Mouse (Mus musculus): ENCODE data around the gene Slc25a44.
A peak's percentile ranks its signal among the peaks of the same experiment; 100 is the strongest.

Slc25a44 gene

DNA sequence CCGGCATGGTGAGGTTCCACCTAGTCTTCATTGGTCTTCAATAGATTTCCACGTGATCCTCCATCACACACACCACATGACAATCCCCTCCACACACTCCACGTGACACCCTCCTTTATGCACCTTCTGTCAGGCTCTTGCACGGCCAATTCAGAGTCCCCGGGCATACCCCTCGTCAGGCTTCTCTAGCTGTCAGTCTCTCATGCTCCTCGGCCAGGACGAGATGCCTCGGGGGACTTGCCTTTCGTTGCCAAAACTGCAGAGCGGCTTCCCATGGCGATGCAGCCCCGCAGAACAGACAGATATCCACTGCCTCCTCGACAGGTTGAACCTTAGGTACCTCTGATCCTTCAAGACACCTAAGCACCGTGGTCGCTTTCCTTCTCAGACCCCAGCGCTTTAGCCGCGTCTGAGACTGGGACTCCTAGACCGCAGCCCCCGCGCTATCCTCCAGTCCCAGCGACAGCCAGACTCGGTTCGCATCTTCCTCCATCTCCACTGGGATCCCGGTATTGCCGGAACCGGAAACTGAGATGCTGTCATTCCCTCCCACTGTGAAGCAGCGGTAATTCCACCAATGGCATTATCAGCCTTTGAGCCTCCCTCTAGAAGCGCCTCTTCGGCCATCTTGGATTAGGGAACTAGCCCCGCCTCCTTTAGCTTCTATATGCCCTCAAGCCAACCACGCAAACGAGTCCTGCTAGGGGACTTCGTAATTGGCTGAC is at the start of gene Slc25a44:
Slc25a44 (minus strand) TSS at position 535 of the 725 bp plus-strand sequence.
- DNase-seq (ENCODE audit: extremely low read depth, low read depth) = peak; percentile 100

DNA sequence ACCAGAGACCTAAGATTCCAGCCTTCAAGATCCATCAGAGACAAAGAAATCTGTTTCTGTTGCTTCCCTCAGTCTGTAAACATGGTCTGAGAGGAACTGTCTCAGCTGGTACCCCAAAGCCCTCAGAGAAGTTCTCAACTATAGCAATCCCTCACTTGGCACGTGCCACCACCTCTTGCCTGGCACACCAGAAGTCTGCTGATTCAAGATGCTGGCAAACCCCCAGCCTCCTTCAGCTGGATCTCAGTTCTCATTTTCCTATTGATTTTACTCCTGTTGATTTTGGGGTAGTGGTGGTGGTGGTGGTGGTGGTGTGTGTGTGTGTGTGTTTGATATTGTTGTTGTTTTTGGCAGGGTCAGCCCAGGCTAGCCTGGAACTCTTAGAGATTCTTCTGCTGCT is 48.6 kb upstream of the Slc25a44 start:
- no peak for DNase-seq (ENCODE audit: extremely low read depth, low read depth)

DNA sequence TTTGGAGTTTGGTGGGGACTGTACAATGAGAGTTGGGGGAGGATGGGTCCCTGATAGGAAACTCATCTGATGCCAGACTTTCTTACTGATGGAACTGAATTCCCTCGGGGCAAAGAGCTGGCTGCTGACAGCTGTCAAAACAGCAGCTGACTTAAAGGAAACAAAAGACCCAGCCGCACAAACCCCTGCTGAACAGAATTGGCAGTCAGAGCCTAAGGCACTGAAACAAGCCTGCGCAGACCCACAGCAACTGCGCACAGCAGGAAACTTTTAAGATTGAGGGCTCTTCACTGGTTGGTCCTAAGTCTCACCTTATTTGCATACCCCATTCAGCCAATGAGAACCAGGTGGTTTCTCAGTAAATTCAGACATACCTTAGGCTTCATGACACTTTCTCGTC is 48.1 kb upstream of the Slc25a44 start:
- DNase-seq (ENCODE audit: extremely low read depth, low read depth) = no peak

DNA sequence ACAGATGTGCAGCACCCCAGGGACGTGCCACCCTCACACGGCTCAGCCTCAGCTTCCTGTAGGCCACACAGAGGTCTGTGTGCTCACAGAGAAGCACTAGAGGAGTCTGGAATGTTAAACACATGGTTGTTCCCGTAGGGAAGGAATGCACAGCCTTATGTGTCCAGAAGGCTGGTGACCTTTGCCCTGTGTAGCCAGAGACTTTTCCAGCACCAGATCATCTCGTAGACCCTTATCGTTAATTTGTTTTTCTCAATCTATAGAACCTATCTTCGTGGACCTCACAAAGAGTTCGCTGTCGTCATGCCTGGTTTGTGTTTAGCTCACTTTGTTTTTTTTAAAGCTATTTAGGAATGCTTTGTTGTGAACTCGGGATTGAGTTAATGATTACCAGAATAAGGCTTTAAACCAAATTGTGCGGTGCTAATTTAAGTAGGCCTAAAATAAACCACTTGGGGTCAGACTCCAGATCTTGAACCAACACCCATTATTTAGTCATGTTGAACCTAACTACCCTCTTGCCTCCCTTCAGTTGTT is 46.1 kb upstream of the Slc25a44 start:
- DNase-seq (ENCODE audit: extremely low read depth, low read depth) = no peak

DNA sequence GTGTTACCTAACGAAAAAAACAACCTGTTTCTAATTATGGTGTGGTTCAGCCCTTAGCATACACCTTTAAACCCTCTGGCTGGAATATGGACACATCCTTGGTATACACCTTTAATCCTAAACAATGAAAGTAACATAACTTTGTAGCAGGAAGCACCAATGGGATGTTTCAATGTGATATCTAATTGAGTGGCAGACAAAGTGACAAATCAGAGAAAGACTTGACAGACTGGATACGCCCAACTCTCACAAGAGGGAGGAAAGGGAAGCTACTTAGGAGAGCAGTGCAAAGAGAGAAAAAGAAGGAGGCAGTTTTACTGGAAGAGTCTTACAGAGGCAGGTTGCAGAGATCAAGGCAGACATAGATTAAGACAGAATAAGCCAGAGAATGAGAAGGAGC is 44.5 kb upstream of the Slc25a44 start:
- DNase-seq (ENCODE audit: extremely low read depth, low read depth) = no peak

DNA sequence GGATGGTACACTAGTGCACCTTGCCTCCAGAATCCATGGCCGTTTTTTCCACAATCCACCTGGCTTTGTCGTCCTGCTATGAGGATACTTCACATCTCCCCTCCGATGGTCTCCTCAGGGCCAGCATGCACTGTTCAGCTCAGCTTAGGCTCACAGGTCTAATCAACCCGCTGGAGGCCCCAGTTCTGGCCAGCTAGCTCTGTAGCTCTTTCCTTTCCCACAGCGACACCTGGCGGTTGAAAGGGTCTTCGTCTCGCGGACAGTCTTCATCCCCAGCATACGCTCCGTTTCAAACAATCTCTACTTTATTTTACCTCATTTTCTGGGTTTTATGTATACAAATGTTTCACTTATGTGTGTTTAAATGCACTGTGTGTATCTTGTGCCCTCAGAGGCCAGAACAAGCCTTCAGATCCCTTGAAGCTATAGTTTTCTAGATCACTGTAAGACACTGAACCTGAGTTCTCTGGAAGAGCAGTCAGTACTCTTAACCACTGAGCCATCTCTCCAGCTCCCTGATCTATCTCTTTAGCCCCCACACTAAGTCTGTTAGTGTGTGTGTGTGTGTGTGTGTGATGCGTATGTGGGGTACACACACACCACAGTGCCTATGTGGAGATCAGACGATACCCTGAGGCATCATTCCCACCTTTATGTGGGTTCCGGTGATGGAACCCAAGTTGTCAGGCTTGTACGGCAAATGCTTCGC is 42.3 kb upstream of the Slc25a44 start:
- peak; percentile 79 for DNase-seq (ENCODE audit: extremely low read depth, low read depth)

DNA sequence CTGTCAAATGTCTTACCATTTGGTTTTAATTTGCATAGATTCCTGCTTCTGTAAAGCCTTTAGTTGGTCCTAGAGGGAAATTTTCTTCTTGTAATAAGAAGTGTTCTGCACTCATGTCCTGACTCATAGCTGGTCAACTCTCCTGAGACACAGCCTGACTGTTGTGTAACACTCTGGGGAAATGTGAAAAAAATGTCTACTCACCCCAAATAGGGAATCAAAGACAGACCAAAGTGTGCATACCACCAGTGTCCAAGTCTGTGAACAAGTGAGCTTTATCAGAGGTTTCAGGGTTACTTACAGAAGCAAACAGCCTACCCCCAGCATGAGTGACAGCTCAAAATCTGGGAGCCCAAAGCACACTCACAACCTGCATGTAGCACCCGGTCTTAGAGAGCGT is 40.2 kb upstream of the Slc25a44 start:
- no peak for DNase-seq (ENCODE audit: extremely low read depth, low read depth)

DNA sequence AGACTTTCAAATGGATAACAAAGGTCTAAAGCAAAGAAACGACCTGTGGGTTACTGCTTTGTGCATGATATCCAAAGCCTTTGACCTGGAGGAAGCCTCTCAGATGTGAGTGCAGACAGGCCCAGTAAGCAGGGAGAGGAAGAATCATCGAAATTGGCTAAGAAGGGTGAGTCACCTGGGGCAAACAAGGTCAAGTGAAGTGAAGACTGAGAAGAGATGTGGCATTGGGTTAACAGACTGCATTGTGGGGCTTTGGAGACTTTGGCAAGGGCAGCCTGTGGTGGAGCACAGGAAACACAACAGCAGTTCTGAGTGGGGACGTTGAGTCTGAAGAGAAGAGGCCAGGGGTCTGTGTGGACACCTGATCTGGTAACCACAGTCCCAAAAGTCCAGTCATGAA is 39.5 kb upstream of the Slc25a44 start:
- no peak for DNase-seq (ENCODE audit: extremely low read depth, low read depth)

DNA sequence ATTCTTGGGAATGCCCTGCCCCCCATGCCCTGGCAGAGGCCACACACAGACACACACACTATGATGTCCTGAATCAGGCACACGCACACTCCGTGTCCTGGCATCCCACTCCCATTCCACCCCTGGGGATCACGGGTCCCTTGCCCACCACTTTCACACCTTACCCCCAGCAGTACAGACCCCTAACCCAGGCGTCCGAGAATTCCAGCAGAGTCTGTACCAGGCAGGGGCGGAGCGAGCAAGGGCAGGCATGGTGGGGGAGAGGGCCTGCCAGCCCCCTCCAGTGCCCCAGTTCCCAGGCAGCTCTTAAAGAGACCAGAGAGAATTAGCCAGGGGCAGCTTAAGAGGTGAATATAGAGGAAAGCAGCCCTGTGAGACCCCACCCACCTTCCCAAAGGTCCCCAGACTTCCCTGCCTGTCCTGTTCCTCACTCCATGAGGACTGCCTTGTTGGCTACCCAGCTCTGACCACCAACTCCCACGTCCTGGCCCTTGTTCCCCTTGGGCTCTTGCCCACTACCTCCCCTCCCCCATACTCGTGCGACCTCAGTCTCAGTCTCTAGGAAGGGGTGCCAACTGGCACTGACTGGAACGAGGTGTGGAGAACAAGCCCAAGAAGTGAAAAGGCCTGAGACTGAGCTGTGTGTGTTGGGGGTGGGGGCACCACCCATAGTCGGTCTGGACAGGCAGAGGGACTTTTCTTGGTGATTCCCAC is 36.2 kb upstream of the Slc25a44 start, which contains the start of gene Sema4a:
Sema4a (minus strand) TSS at position 200 of the 714 bp plus-strand sequence.
- no peak for DNase-seq (ENCODE audit: extremely low read depth, low read depth)

DNA sequence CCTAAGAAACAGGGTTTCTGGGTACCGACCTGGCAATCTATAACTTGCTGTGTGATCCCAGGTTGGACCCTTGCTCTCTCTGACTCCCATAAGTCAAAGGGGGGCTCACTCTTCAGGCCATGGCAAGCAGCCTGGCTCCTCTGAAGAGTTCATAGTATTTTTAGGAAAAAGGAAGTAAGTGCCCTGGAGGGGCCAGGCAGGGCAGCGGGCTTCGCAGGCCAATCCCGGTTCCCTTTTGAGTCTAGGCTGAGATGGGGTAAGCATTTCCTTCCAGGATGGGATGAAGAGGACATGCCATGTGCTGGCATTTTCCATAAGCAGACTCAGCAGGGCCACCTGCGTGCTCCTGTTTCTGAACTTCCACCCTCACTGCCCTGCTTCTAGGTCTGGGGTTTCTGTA is 35.1 kb upstream of the Slc25a44 start:
- no peak for DNase-seq (ENCODE audit: extremely low read depth, low read depth)

DNA sequence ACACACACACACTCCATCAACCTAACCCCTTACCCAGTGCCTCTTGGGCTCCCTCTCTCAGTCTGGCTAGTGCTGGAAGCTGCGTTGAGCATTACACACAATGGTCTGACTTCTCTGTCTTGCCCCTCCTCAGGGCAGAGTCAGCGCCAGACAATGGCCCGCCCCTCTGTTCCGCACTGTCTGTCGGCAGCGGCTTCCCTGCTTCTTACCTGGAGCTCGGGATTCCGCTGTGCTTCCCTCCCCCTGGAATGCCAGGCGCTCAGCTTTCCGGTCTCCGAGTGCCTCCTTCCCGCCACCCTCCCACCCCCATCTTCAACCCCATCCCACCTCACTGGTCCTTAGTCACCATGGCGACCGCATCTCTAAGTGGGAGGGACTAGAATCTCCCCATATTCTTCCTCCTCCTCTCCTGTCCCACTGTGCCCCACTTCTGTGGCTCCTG is 33.9 kb upstream of the Slc25a44 start:
- no peak for DNase-seq (ENCODE audit: extremely low read depth, low read depth)

DNA sequence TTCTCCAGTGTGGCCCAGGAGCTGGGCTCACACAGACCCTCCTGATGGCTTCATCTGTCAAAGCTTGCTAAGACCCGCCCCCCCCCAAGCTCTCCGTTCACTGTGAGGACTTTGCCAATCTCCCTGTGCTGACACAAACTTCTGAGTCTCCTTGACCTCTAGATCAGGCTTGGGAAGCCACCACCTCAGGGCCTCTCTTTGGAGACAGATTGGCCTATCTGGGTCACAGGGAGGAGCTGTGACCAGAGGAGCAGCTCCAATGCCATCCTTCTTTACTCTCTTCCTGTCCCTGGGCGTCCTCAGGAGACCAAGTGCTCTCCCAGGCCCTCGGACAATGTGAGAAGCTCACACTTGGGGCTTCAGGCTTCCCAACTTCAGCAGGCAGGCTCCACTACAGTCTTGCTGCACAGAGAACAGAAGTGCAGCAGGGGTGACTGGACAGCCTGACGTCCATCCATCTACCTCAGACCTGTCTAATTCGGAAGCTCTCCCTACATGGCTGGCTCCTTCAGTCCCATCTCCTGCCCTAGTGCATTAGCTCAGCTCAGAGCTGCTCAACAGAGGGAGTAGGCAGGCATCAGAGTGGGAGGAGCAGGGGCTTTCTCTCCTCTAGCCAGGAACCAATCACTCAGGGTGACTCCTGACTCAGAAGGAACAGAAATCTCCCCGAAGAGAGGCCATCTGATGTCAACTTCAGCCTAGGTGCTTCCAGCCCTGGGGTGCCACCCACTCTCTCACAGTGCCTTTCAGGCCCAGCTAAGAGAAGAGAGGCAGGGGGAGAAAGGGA is 32.0 kb upstream of the Slc25a44 start:
- no peak for DNase-seq (ENCODE audit: extremely low read depth, low read depth)

DNA sequence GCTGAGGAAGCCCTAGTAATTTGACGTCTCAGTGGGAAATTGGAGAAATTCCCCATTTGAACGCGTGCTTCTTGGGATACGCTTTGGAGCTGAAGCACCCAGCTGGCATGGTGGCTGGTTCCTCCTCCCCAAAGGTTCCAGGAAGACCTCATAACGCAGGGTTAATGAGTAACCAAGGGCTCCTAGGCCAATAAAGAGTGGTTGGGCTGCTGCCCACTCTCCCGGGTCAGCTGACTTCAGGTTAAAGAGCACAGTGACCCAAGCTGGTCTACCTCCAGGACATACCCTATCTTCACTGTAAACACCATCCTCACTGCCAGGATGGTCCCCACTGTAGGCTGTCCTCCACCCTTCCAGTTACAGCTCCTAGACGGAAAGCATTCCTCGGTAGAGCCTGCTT is 31.4 kb upstream of the Slc25a44 start:
- DNase-seq (ENCODE audit: extremely low read depth, low read depth) = no peak

DNA sequence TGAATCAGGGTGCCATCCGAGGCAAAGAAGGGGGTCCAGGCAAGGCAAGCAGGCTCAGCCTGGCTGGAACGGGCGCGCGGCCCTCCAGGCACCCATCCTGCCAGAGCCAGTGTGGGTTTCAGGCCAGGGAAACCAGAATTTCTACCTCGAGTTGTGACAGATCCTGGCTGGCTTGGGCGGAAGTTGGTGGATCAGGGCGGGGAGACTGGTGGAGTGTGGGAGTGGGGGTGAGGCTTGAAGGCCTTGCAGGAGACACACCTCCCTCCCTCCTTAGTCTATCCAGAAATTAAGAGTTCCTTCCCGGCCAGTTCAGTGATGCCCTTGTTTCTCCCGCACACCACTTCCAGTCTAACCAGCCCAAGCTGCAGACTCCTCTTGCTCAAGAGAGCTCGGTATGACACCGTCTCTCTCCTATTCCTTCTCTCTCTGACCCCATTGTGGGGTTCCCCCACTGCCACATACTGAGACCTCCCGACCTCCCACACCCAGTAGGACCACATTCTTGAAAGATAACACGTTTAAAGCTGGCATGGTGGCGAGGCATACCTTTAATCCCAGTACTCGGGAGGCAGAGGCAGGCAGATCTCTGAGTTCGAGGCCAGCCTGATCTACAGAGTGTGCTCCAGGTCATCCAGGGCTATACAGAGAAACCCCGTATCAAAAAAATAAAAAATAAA is 30.8 kb upstream of the Slc25a44 start:
- peak; percentile 66 for DNase-seq (ENCODE audit: extremely low read depth, low read depth)

DNA sequence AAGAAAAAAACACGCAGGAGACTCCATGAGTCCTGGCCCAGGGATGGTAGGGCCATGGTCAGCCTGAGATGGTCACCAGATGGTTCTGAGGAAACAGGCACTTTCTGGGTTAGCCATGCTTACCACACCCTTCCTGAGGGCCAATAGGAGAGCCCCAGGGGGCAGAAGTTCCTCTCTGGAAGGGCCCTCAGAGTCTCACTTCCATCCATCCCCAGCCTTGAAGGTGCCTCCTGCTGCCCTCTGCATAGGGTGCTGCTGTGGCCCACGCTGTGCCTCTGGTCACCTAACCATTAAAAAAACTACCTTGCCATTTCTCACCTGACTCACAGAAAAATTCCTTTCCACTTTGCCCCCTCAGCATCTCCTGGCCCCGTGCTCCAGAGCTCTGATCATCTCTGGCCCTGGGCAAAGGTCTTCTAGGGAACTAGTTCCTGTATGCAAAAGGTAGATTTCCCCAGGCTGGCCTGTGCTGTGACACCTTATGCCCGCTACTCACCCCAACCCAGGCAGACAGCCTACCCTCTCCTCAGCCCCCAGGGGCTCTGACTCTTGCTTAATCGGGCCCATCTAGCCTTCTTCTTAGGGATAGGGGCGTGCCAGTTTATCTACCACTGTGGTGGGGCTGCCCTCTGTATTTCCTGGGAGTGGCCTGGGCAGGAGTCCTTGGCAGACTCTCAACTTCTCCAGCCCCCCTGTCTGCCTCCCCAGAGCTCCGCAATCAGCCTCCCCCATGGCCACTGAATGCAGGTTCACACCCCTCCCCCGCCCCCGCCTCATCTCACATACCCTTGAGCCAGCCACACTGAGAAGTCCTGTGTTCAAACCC is 30.0 kb upstream of the Slc25a44 start:
- peak; percentile 83 for DNase-seq (ENCODE audit: extremely low read depth, low read depth)

DNA sequence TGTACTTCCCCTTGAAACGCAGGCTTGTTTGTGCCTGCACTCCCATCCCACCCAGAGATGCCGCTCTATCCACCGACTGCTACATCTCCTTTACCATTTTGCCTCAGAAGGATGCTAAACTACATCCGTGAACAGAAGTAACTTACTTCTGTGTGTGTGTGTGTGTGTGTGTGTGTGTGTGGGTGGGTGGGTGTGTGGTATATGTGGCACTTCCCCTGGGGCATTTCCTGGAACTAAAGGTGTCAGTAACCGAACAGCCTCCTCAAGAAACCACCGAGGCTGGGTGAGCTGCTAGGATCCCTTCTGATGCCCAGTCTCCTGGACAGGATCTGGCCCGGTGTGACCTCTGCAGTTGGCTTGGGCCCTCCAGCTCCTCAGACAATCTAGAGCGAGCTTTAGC is 29.0 kb upstream of the Slc25a44 start:
- DNase-seq (ENCODE audit: extremely low read depth, low read depth) = no peak

DNA sequence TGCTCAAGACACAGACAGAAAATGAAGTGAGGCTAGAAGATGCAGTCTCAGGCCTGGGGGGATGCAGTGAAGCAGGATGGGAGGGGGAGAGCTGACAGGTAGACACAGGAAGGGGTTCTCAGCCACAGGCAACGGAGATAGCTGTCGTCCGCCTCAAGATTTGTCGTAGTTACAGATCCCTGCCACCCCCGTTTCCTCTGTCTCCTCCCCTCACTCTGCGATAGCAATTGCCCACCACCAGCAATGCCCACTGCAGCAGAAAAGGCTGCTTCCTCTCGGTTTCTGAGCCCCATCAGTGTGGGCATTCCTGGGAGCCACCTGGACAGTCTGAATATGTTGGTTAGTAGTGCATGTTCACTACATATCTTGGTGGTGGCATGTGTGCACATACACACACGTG is 28.4 kb upstream of the Slc25a44 start:
- DNase-seq (ENCODE audit: extremely low read depth, low read depth) = no peak

DNA sequence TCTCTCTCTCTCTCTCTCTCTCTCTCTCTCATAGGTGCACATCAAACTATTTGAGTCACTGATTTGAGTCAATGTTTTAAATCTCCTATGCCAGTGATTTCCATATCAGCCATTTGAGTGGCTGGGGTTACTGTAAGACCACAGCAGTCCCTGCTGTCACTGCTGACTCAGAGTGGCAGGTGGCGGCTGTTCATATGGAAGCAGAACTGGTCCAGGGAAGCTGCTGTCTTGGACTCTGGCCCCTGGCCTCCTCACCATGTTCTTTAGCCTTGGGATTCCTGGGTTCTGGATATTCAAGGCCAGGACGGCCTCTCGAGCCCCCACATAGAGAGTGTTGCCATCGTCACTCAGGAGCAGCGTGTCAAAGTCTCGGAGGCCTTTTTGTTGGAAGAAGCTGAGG is 27.8 kb upstream of the Slc25a44 start:
- no peak for DNase-seq (ENCODE audit: extremely low read depth, low read depth)

DNA sequence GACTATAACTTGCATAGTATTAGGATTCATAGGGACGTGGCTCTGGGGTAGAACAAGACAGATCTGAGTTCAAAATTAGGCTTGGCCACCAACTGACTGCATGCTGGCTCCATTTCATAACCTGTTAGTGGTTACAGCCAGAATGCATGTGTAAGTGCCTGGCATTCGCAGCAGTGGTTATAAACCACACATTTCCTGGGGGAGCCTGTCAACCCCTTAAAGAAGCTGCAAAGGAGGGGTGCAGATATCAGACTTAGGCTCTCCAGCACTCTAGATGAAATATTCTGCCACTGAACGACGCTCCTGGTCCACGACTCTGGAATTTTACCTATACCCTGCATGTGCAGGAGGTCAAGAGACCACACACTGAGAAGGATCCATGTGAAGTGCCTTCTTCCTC is 27.3 kb upstream of the Slc25a44 start:
- DNase-seq (ENCODE audit: extremely low read depth, low read depth) = no peak
